Mouse (Mus musculus) right cerebral cortex, postnatal 25 days (tissue): ENCODE measurements around the gene Tnc.
"Not testable (repeated sequence)": the region's sequence is repeated elsewhere in the genome, so short reads cannot be mapped to it uniquely, and the experiment has no call there.

Source experiments
- DNase-seq: peaks from one replicate; pipeline ENCODE4 v3.0.0; 2022

The Tnc gene

DNA sequence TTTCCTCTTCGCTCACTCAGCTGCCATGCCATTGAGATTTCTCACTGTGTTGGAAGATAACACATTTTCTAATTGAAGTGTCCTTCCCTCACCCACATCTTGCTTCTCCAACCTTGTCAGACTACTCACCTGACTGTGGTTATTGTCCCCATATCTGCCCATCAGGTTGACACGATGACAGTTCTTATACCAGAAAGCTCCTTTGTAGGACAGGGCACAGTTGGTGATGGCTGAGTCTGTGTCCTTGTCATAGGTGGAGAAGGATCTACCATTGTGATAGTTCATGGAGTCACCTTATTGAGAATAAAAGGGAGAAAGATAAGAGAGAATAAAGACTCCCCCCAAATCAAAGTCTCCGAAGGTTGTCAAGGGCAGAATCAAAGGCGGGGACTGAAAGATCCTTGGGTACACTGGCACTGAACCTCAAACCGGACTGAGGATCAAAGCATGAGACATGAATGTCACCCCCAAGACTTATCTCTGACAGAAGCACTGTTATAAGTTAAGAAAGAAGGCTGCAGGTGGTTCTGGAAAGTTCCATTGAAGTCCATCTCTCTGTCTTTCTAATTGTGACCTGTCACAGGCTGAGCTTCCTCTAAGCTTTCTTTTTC, 84.9 kb downstream of the Tnc start:
- DNase-seq = no peak

DNA sequence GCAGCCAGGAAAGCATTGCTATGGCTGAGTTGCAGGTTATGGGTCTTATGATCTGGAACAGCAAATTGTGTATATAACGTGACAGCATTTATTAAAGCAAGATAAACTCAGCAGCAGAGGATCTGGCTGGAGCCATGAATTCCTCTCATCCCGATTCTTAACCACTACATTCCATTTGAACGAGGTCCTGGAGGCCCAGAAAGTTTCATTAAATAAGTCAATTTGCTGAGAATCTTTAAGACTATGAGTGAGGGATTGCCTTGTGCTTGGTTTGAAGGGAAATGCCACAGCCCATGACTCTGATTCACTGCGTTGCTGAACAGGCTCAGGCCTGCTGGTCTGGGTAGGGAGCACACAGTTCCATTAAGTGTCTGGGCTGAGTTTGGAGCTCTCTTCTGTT, 88.2 kb downstream of the Tnc start:
- no peak for DNase-seq

DNA sequence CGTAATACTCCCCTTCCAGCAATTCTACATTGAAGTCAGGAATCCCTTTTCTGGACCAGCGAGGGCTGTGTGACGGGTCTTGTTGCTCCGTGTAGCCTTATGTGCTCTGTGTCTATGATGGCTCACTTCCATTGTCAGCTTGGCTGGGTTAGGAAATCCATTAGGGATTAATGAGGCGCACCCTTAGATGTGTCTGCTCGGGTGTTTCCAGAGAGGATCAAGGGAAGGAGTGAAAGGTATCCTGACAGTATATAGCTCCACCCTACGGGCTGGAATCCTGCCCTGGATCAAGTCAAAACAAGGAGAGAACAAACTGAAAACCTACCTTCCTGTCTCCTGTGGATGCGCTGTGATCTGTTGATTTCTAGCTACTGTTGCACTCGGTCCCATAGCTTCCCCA, 96.8 kb downstream of the Tnc start:
- DNase-seq = no peak

- DNase-seq = not testable (repeated sequence)
Observed at GRCm38 (mm10) chr4:63948688-63949073, 98.1 kb downstream of the Tnc start.

- DNase-seq = peak; percentile 33
Observed at GRCm38 (mm10) chr4:63948066-63948687, 98.6 kb downstream of the Tnc start.

GRCm38 (mm10) chr4:63943813-63944212, 103.0 kb downstream of the Tnc start:
- no peak for DNase-seq

DNA sequence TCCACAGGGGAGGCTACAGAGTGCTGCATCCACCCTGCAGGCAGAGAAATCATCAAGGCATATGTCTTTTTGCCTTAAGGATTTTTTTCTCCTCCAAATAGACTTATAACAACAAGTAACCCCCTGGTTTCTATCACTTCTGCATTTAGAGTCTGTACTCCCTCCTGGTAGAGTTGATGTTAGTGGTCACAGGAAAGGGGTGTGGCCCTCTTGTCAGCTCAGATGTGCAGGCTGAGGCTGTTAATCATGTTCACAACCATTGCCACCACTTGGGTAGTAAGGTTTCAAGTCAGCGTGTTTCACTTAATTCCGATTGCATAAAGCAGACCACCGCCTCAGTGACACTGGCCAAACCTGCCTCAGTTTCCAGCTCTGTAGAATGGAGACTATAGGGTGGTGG, 103.9 kb downstream of the Tnc start:
- DNase-seq = no peak

DNA sequence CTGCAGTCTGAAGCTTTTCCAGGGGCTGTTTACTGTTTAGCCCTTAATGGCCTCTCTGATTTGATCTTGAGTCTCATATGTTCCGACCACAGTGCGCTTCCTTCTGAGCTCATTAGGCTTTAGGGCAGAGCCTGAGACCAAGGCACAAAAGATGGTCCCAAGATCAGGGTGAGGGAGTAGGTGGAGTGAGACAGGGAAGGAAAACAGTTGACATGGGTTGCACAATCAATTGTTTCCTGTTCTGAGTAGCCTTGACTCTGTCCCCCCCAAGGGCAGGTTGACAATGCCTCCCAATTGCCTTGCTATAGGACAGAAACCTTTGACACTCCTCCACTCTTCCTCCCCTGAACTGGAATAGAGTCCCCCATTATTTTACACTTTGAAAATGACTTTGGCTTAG, 105.4 kb downstream of the Tnc start:
- DNase-seq = no peak

DNA sequence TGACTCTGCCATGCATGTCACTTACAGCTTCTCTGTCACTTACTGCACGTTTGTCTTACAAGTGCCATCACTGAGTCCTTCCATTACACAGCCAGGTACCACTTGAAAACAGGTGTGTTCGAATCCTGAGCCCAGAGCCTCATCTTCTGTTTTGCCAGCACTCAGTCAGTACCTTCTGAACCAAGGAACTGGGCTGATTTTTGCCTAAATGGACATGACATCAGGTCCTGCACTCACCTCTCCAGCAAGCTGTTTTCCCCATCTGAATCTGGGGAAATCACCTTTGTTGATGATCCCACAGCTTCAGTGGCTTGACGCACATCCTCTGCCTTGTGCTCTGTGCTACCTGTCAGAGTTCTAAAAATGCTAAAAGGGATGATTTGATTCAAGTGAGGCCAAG, 107.4 kb downstream of the Tnc start:
- no peak for DNase-seq

DNA sequence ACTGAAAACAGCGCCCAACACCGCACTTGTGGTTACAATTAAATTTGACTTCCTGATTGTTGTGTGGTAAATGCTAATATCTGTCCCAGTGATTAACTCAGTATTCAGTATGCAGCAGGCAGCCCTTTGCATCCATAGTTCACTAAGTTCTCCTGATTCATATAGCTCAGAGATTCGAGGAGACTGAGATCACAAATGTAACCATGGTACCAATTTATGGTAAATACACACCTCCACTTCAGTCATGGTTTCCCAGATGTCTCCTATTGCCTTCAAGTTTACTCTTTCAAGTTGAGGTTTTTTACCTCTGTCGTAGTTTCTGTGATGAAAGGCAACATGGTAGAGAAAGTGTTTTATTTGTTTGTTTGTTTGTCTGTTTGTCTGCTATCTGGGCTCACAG, 110.9 kb downstream of the Tnc start:
- no peak for DNase-seq

DNA sequence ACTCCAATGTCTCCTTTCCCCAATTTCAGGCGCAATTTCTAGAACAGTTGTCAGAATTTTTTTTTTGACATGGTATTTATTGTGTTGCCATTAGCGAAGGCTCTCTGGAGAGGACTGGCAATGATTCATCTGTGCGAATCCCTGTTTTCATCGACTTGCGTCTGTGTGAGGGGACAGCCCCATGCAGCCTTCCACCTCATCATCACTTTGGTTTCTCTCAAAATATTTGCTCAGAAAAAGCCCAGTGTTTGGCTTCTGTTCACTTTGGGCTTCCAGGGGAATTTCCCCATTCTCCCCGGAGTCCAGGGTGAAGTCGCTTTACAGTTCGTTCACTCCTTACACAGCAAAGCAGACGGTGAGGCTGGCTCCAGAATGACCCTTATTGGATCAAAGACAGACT, 111.5 kb downstream of the Tnc start:
- no peak for DNase-seq

GRCm38 (mm10) chr4:63930863-63931262, 116.0 kb downstream of the Tnc start:
- DNase-seq = no peak

- DNase-seq = no peak
Observed at GRCm38 (mm10) chr4:63929490-63929889, 117.3 kb downstream of the Tnc start.

DNA sequence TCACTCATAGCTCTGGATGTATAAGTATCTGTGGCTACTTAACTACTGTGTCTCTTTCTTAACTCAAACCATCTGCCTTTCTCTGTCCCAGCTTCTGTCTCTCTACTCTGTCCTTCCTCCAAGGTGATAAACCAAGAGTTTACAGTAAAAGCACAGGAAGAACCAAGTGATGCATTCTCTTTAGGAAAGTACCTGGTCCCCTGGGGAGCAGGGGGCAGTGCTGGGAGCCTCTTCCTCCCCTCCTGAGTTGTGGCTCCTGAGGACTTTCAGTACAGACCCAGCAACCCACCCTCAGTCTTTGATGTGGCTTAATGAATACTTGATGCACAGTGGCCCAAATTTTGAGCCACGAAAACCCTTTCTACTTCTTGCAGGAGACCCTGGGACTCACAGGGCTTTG, 118.6 kb downstream of the Tnc start:
- no peak for DNase-seq

DNA sequence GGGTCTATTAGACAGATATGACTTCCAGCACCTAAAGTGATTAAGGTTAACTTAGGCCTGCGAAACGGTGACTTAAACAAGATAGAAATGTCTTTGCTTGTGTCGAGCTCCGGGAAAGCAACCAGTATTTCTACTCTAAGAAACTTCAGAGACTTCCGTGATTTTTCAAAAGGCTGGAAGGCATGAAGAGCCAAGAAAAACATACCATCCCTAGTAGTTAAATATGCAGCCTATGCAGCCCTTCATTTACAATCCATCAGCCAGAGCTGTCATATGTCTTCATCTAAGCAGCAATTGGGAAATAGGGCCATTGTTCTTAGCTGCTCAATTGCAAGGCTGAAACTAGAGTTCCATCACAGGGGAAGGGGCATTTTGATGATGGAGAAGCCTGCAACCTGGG, 129.6 kb downstream of the Tnc start:
- no peak for DNase-seq

DNA sequence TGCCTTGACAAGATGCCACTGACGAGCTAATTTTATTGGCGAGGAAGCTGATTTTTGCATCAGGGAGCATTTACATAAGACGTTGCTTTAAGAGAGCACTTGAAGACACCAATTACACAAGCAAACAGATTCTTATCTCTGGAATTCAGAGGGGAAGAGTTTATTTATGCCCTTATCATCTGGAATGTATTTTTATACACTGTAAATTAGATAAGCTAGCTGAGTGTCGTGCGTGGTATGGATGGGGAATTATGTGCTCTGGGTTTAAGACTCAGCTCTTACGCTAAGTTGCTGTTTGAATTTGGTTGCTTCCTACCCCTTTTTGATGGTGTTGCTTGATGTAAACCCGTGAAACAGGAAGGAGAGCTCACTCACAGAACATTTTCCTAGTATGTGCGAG, 130.1 kb downstream of the Tnc start:
- no peak for DNase-seq

GRCm38 (mm10) chr4:63916288-63916687, 130.5 kb downstream of the Tnc start:
- no peak for DNase-seq
